Mouse (Mus musculus) mouse embryonic stem cell (cell line): ENCODE results near the gene Mapk7.

ENCODE experiments used
- in situ Hi-C, 2 experiments: fragments of 300-500 bp; cut with MboI; formaldehyde crosslinking; loops; 1 replicate in 1 of 2; 3 replicates in 1 of 2; pipeline ENCODE4 v1.14.3; 2019 to 2020; ENCODE audit warnings: low sequenced_read_pairs in 2 of 2, low pct_unique_long_range_greater_than_20kb in 1 of 2, mixed read lengths in 1 of 2; ENCODE audit not compliant: unreplicated experiment in 1 of 2

Mapk7 gene

GRCm38 (mm10) chr11:61495528-61495927 lies 1.3 kb upstream of the Mapk7 start:
- in situ Hi-C loops, result no loop called here

- in situ Hi-C loops, result no loop called here
These were observed 579 bp downstream of the Mapk7 start for GRCm38 (mm10) chr11:61493525-61494128.

GRCm38 (mm10) chr11:61492749-61493401 lies 1.3 kb downstream of the Mapk7 start:
- in situ Hi-C loops, result no loop called here

DNA sequence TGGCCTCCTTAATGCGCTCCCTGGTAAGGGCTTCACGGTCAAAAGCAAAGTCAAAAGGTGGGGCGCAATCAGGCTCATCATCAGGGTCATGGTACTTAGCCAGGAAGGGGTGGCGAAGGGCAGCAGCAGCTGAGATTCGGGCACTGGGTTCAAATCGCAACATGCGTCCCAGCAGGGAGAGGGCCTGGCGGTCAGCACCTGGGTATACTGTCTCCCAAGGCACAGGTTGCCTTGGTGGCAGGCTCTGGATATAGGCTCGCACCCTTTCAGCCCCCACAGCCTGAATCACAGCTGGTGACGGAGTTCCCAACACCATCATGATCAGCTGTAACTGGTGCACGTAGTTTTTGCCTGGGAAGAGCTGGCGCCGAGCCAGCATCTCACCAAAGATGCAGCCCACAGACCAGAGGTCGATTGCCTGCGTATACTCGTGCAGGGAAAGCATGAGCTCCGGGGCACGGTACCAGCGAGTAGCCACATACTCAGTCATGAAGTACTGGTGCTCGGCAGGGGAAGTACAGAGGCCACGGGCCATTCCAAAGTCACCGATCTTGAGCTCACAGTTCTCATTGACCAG lies 3.2 kb downstream of the Mapk7 start:
- in situ Hi-C loops, result no loop called here

GRCm38 (mm10) chr11:61489874-61490273 lies 4.3 kb downstream of the Mapk7 start:
- in situ Hi-C loops, result no loop called here

GRCm38 (mm10) chr11:61489085-61489484 lies 5.1 kb downstream of the Mapk7 start:
- in situ Hi-C loops, result no loop called here

- in situ Hi-C loops, result no loop called here
These were observed 6.3 kb downstream of the Mapk7 start for GRCm38 (mm10) chr11:61487936-61488335.

DNA sequence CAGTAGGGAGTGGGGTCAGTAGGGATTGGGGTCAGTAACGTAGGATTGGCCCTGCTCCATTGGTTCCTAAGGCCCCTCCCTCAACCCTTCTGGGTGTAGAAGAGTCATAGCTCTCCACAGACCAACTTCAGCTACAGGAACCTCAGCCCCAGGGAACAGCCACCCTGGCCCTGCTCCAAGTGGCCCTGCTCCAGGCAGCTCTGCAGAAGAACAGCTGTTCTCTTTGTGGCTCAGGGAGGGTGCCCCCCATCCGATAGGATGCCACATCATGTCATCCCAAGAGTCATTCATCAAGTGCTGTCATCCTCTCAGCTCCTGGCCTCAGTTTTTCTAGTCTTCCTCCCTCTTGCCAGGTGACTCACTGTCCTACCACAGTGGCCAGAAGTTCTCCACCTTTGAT lies 6.8 kb downstream of the Mapk7 start:
- in situ Hi-C loops, result no loop called here

DNA sequence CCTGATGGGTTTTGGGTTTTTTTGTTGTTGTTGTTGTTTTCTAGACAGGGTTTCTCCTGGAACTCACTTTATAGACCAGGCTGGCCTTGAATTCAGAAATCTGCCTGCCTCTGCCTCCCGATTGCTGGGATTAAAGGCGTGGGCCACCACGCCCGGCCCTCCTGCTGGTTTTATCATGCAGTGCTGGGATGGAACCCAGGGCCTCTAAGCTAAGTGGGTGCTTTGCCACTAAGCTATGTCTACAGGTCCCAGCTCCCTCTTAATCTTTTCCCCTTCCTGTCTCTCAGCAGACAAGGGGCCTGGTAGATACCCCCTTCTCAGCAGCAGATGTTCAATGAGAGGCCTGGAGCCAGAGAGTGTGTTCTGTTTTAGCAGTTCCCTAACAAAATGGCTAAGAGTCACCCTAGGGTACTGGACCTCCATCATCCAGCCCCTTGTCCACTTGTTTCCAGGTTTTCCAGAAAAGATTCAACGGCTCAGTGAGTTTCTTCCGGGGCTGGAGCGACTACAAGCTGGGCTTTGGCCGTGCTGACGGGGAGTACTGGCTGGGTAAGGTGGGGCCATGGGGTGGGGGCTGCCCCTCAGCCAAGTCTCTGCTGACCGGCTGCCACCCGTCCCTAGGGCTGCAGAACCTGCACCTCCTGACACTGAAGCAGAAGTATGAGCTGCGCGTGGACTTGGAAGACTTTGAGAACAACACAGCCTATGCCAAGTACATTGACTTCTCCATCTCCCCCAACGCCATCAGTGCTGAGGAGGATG lies 7.6 kb downstream of the Mapk7 start:
- in situ Hi-C loops, result no loop called here

GRCm38 (mm10) chr11:61485541-61486457 lies 8.4 kb downstream of the Mapk7 start:
- in situ Hi-C loops, result no loop called here

DNA sequence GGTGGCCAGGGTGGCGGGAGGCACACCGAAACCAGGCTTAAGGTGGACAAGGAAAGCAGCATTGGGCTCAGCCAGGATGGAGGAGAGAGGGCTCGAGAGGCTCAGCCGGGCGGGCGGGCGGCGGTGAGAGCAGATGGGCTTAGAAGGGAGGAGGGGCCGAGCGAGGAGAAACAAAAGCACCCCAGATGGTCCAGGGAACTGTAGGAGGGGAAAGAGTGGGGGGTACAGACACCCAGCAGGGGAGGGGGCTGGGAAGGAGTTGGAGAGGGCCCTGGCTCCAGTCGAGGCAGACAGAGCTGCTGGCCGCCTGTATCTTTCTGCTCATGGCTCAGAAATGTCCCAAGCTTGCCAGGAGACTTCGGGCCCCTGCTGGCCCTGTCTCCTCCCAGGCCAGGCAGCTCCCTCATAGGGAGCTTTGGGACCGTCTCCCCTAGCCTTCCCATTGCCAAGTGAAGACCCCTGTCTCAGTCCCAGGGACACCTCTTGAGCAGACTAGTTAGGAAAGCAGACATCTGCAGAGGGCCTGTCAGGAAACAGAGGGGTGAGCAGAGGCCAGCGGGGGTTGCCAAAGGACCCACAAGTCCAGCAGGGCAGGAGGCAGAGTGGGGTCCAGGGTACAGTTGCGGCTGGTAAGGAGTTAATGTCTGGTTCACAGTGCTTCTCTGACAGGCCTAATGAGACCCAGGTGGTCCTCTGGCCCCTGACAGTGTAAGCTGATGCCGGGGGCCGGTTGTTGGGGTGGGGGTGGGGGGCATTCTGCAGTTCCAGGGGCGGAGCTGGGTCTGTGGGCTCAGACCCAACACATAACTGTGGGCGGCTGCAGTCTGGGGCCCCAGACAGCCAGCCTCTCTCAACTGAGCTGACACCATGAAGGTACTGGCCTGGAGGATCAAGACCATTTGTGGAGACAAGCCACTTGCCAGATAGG lies 9.3 kb downstream of the Mapk7 start, which contains the start of gene Mfap4:
Gene Mfap4 (plus strand): TSS at position 819 of the 928 bp plus-strand sequence.
- in situ Hi-C loops, result no loop called here

- in situ Hi-C loops, result no loop called here
These were observed 10.0 kb downstream of the Mapk7 start for GRCm38 (mm10) chr11:61484256-61484612.

GRCm38 (mm10) chr11:61483226-61483845 lies 10.9 kb downstream of the Mapk7 start:
- in situ Hi-C loops, result no loop called here

- in situ Hi-C loops, result no loop called here
These were observed 12.7 kb downstream of the Mapk7 start for GRCm38 (mm10) chr11:61481239-61482090.

GRCm38 (mm10) chr11:61478788-61479187 lies 15.4 kb downstream of the Mapk7 start:
- in situ Hi-C loops, result no loop called here
